Mouse (Mus musculus): ENCODE results near the gene Rassf9. TPM values are rescaled to one million over a fixed set of nuclear protein-coding genes. Genes with fewer than 3 reads are reported as not detected.

Rassf9 gene
- total RNA-seq (2021): 1 to 10 TPM in 1 of 2 experiments, under 1 TPM in 1; 0.86 to 1.7 TPM
- long read RNA-seq: 0 reads

DNA sequence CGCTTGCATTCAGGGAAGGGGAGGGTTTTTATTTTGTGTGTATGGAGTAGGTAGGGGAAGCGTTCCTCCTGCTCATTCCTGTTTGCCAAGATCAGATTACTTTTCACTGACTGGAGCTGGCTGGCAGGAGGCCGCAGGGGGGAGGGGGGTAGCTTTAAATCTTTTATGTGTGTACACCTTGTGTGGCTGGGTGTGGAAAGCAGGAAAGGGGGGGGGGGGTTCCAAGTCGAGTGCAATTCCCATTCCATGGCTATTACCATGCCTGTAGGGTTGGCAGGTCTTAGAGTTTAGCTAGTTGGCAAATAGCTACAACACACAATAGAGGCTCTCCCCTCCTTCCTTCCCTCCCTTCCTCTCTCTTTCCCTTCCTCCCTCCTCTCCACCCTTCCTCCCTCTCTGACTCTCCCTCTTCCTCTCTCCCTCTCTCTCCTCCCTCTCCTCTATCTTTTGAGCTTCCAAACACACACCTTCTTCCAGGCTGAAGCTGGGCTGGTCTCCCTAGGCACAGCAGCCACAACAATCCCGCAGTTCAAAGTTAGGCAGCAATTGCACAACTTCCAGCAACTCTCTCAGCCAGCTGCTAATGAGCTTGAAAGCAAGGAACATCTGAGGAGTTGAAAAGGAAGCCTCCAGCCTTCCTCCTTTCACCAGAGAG lies at the start of gene Rassf9:
Gene Rassf9, plus strand, starts transcription at position 416 of the 655 bp plus-strand sequence.
- DNase-seq (ENCODE audit: low spot score in 2 of 2): no peak

DNA sequence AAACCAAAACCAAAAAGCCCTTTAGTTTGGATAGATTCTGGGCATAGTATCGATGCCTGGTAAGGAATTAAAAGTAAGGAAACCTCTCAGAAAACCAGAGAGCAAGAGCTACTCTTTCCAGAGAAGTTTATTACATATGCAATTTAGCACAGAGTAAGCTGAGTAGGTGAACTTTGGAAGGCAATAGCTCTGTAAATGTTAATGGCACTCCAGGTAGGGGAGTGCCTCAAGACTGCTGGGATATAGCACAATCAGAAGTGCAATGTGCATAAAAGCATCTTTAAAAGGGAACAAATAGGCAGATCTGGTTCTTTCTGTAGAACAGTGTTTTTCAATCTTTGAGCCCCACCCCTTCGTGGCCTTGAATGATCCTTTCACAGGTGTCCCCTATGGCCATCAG lies 42.6 kb upstream of the Rassf9 start:
- DNase-seq (ENCODE audit: low spot score in 2 of 2): no peak

DNA sequence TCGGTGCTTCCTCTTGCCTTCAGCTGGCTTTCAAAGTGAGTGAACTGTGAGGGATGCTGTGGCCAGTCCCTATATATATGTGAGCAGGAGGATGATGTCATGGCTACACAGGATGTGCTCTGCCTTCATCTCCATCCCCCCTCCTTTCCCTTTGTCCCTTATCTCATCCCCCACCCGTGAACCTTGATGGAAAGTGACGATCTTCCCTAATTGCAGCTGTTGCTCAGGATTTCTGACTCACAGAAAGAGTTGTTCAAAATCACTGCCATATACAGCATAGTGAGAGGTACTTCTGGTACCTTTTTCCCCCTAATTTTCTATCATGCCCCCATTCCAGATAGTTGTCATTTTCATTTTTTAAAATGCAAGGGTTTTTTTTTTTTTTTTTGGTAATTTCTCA lies 21.6 kb upstream of the Rassf9 start, which contains the start of gene Nts:
Gene Nts, minus strand, starts transcription at position 101 of the 400 bp plus-strand sequence.
- no peak for DNase-seq (ENCODE audit: low spot score in 2 of 2)

DNA sequence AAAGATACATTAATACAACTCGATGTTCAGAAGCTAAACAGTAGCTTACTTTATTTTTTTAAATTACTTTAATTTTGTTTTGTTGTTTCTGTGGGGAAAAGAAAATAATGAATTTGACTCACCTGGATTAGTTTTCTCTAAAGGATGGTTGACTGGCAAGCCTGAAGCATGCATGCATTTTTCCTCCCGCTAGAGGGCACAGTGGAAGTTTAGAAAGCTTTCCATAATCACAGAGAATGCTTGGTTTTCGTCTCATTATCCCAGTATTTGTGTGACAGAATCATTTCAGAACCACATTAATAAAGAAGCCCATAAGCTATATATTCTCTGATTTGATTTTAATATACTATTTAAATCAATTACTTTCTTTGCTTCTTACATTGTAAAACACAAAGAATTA lies 20.2 kb upstream of the Rassf9 start:
- peak; percentile 19 to 79 for DNase-seq (ENCODE audit: low spot score in 2 of 2)

DNA sequence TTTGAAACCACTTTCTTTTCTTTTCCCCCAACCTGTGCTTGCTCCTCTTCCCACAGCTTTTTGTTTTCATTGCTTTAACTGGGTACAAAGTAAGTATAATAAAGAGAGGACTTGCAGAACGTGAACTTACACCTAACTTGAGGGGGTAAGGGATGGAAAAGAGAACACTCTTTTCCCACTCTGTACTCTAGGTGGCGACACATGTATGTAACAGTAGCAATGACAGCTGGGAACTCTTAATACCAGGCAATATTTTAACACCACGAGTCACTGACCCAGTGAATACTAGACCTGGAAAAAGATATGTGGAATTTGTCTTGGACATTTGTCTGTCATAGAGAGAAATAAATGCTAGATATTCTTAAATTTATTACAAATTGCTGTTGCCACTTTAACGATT lies 13.3 kb upstream of the Rassf9 start:
- DNase-seq (ENCODE audit: low spot score in 2 of 2): peak in 1 of 2 experiments; percentile 33

DNA sequence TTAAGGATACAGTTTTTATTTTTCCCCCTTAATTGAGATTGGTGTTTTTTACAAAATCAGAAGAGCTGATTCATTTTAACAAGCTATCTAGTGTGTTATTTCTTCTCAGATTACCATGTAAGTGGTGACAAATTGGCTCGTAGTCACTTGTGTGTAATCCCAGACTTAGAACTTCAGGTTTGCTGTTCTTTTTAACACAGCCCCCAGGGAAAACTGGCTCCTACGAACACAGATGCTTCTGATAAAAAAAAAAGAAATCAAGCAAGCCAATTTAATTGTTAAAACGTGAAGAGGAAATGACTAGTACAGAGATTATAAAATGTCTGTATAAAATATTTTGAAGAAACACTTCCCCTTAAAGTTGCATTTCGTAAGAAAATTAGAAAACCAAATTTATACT lies 4.6 kb upstream of the Rassf9 start:
- no peak for DNase-seq (ENCODE audit: low spot score in 2 of 2)

DNA sequence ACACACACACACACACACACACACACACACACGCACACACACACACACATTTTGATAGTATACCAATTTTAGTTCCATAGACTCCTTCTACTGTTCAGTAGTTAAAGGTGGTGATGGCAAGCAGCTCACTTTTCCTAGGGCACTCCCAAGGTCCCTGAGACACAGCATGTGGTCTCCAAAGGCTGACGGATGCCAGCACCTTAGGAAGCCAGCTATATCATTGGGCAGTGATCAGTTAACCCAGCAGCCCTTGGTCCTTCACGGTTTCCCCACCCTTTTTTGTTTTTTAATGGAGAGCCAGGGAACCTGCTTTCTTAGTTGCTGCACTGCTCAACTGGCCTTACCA lies 588 bp upstream of the Rassf9 start:
- no peak for DNase-seq (ENCODE audit: low spot score in 2 of 2)

DNA sequence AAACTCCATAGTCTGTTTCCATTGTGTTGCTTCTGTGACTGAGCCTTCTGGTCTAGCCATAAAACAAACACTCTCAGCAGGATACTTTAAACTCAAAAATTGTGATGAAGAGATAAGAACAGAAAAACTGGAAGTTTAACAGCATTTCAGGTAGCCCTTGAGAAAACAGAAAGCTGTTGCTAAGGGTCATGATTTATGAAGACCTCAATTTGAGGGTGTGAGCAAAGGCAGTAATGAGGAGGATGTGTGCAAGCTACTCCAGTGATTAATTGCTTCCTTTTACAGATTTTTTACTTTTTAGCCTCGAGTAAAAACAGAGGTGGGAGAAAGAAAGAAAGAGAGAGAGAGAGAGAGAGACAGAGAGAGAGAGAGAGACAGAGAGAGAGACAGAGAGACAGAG lies 2.1 kb downstream of the Rassf9 start:
- DNase-seq (ENCODE audit: low spot score in 2 of 2): no peak

DNA sequence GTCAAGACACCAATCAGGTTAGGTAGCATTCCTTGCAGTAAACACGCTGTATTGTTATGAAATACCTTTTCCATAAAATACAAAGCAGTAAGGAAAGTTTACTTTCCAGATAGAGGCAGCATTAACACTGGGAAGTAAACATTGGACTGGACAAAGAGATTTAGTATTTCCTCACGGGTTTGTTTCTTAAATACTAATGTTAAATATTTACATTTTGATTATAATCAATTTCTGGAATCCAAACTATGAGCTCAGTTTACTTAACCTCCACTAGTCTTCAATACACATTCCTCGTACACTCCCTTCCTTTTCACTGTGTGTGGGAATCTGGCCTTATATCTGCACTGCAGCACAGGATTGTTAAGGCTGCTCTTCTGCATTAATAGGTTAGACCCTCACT lies 15.9 kb downstream of the Rassf9 start:
- DNase-seq (ENCODE audit: low spot score in 2 of 2): no peak

DNA sequence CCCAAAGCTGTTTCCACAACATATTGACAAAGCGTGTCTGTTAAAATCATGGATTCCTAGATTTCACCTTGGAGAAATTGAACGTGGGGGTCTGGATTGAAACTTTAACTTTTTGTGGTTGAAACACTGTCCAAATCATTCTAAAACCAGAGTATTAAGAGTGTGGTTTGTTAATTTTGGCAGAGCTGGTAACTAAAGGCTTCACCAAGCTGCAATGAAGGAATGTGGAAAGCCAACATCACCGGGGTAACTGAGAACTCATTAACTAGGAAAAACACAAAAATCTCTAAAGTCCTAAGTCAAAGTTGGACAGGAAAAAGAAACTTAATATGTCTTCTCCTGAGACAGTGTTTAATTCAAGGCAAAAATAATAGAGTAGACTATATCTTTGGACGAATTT lies 41.9 kb downstream of the Rassf9 start:
- no peak for DNase-seq (ENCODE audit: low spot score in 2 of 2)

DNA sequence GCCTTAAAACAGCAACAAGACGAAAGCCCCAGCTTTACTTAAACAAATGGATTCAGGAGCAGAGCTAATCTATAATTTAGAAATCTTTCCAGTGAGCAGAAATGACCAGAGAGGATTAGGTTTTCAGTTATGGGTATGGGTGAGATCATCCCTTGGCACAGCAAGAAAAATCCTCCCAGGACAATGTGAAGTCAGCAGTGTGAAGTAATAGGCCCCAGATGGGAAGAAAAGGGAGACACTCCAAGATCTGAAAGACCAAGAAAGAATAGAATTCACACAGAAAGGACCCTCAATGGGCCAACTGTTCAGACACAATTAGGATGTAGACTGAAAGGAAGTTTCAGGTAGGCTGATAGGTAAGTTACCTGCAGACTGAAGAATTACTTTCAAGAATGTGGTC lies 50.5 kb downstream of the Rassf9 start:
- DNase-seq (ENCODE audit: low spot score in 2 of 2): no peak

DNA sequence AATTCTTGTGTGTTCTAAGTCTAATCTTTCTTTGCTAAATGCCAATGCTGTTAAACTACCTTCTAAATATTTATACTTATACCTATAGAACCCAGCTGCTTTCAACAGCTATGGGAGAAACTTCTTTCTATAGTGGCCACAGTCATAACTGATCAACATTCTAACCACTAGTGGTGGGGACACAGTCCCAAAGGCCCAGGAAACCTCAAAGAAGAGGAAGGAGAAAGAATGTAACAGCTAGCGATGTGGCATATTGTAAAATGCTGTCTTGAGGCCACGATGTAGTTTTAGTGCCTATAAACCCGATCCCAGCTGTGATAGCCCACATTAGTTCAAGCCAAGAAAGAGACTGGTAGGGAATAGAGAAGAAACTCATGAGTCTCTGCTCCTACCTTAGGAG lies 65.9 kb downstream of the Rassf9 start:
- DNase-seq (ENCODE audit: low spot score in 2 of 2): no peak

DNA sequence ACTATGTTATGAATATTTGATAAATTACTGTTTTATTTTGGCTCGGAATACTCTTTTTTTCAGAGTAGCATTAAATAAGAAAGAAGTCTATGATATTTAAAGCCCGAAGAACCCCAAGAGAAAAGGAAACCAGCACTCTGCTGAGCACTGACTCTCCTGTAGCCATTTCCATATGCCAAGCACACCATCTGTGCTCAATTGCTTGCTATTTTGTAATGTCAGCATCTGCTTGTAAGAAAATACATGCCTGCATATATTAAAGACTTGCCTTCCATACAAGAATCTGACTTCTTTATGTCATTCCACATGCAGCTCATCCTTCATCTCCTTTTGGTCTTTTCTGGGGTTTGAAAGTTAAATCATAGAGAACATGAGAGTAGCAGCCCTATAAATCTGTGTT lies 82.3 kb downstream of the Rassf9 start:
- DNase-seq (ENCODE audit: low spot score in 2 of 2): peak; percentile 1 to 42

Other genes starting within 250 kb of the Rassf9 start
- 10 to 100 TPM in 1 of 2 experiments, 1 to 10 TPM in 1; 6.9 to 12.0 TPM for gene Nts, start 21.7 kb upstream of the Rassf9 start, total RNA-seq (2021)